Mouse (Mus musculus) embryonic stem cell, embryonic (primary cell): ENCODE measurements around the gene Gm20869.
"Not testable (repeated sequence)": the region's sequence is repeated elsewhere in the genome, so short reads cannot be mapped to it uniquely, and the experiment has no call there.

ENCODE experiments used
- CTCF ChIA-PET, 4 experiments: fragments of 300-600 bp in 2 of 4; fragments of 350-600 bp in 2 of 4; sonication (Branson Sonifier 250); formaldehyde crosslinking; loops; one replicate each; lab custom pipeline; 2022; ENCODE audit warnings: inconsistent platforms in 2 of 4; lab: Charles Lee
- POLR2A ChIA-PET, 4 experiments: fragments of 300-600 bp in 2 of 4; fragments of 350-600 bp in 2 of 4; sonication (Branson Sonifier 250); formaldehyde crosslinking; loops; one replicate each; lab custom pipeline; 2022; ENCODE audit warnings: antibody characterized with exemption in 4 of 4, inconsistent platforms in 1 of 4; lab: Charles Lee

Gm20869 gene

DNA sequence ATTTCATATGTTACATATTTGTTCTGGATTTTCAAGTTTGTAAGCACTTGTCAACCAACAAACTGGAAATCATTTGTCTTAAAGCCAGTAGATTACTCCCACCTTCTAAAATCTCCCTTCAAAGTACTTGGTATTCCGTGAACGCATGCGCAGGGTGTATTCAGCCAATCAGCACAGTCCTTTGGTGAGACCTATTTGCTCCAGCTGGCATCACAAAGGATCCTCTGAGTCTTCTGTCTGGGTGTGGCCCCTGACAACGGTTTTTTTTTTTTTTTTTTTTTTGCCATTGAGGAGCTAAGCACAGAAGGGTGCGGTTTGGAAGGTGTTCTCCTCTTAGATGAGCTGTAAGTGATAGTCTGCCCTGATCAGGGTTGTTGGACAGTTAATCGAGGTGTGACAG lies at the start of gene Gm20869:
Gene Gm20869 (plus strand): TSS at position 301 of the 400 bp plus-strand sequence.
- POLR2A ChIA-PET, CTCF ChIA-PET: not testable (repeated sequence)
